Mouse (Mus musculus) midbrain, embryonic 10.5 days (tissue): ENCODE measurements around the gene Cacna1c. TPM values are rescaled to one million over a fixed set of nuclear protein-coding genes. Genes with fewer than 3 reads are reported as not detected.

Experiments used
- DNase-seq: peaks from one replicate; pipeline ENCODE4 v3.0.0-alpha.2; 2017; ENCODE audit warnings: low spot score
- H3K27ac ChIP-seq: fragments of 300-500 bp; sonication (generic); replicated peaks from 2 replicates; pipeline ENCODE4 v1.5.1; 2016; ENCODE audit warnings: mild to moderate bottlenecking
- H3K27me3 ChIP-seq: fragments of 300-500 bp; sonication (generic); 2 replicates; pipeline ENCODE4 v1.6.1; 2016; ENCODE audit warnings: low read depth, mild to moderate bottlenecking; ENCODE audit not compliant: poor library complexity, severe bottlenecking
- H3K36me3 ChIP-seq: fragments of 300-500 bp; sonication (generic); 2 replicates; pipeline ENCODE4 v1.6.1; 2016; ENCODE audit warnings: mild to moderate bottlenecking, moderate library complexity
- H3K4me1 ChIP-seq: fragments of 300-500 bp; sonication (generic); 2 replicates; pipeline ENCODE4 v1.6.1; 2016
- H3K4me3 ChIP-seq: fragments of 300-500 bp; sonication (generic); 2 replicates; pipeline ENCODE4 v1.5.1; 2016; ENCODE audit warnings: mild to moderate bottlenecking, moderate library complexity
- H3K9me3 ChIP-seq: fragments of 300-500 bp; sonication (generic); replicated peaks from 2 replicates; pipeline ENCODE4 v1.6.1; 2016; ENCODE audit warnings: mild to moderate bottlenecking
- WGBS: fragments of 180-500 bp; shearing (Covaris S2); methylation state at CpG from one replicate; pipeline ENCODE4 v1.1.7; 2016; 5-methylcytosine and 5-hydroxymethylcytosine counted together
- polyA plus RNA-seq: library from polyadenylated mRNA; unstranded; fragments of >200 nt; fragmentation: Nextera tagmentation; extraction: Ambion mirVana; gene quantifications from 2 replicates; pipeline ENCODE4 v1.2.1, GENCODE M21; 2016

Gene Cacna1c
- polyA plus RNA-seq, 1 experiment from 2014 or later, result 1.5 TPM

GRCm38 (mm10) chr6:119200362-119200761 lies 4.1 kb upstream of the Cacna1c start:
- H3K36me3 ChIP-seq, result peaks cover 47% of the 10 kb centered on the region
- WGBS, result 79% methylated on average over 5 of the region's 5 CpGs
- H3K27me3 ChIP-seq, result no peaks in the 10 kb centered on the region
- H3K4me3 ChIP-seq, result no peak overlapping the region
- DNase-seq, result no peak
- peaks cover 28% of the 10 kb centered on the region for H3K4me1 ChIP-seq
- no peaks in the 10 kb centered on the region for H3K9me3 ChIP-seq
- no peak overlapping the region for H3K27ac ChIP-seq

DNA sequence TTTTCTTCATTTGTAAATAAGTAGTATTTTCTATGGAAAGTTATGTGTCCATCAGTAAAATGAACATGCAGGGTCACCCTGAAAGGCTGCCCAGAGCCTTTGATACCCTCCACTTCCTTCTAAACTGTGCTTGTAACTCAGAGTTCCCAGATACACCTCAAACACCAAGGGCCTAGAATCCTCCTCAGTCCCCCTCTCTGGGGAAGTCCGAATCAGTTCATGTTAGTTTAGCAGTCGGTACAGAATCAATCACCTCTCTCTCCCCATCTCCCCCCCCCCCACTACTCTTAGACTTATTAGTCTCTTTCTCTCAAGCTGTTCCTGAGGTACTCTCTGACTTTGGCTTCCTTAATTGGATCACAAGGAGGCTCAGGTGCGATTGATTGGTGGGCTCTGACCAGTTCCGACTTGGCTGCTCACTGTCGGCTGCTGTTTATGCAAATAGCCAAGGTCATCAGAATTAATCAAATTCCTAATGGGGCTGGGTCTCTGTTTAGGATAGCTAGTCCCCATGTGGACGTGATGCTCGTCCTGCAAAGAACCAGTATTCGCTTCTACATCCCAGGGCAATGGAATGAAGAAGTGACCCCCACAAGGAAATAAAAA lies 3.2 kb upstream of the Cacna1c start:
- H3K27ac ChIP-seq, result peak overlapping the region; percentile 72
- H3K4me1 ChIP-seq, result peaks cover 22% of the 10 kb centered on the region
- 48% methylated on average over 8 of the region's 8 CpGs for WGBS
- H3K4me3 ChIP-seq, result no peak overlapping the region
- H3K9me3 ChIP-seq, result no peaks in the 10 kb centered on the region
- H3K36me3 ChIP-seq, result peaks cover 41% of the 10 kb centered on the region
- H3K27me3 ChIP-seq, result no peaks in the 10 kb centered on the region
- no peak for DNase-seq

GRCm38 (mm10) chr6:119198534-119199273 lies 2.5 kb upstream of the Cacna1c start:
- Histone ChIP-seq H3K36me3 (peaks cover 41% of the 10 kb centered on the region), H3K4me1 (peaks cover 22% of the 10 kb centered on the region), H3K27ac (peak overlapping the region; percentile 72), H3K9me3 (no peaks in the 10 kb centered on the region), H3K27me3 (no peaks in the 10 kb centered on the region), H3K4me3 (no peak overlapping the region)
- DNase-seq, result no peak
- WGBS, result 53% methylated on average over 15 of the region's 15 CpGs

GRCm38 (mm10) chr6:119194601-119195000 lies 1.6 kb downstream of the Cacna1c start:
- no peaks in the 10 kb centered on the region for H3K9me3 ChIP-seq
- H3K4me1 ChIP-seq, result peaks cover 19% of the 10 kb centered on the region
- H3K27ac ChIP-seq, result no peak overlapping the region
- WGBS, result 85% methylated on average over 7 of the region's 7 CpGs
- no peak for DNase-seq
- H3K4me3 ChIP-seq, result no peak overlapping the region
- peaks cover 56% of the 10 kb centered on the region for H3K36me3 ChIP-seq
- no peaks in the 10 kb centered on the region for H3K27me3 ChIP-seq

DNA sequence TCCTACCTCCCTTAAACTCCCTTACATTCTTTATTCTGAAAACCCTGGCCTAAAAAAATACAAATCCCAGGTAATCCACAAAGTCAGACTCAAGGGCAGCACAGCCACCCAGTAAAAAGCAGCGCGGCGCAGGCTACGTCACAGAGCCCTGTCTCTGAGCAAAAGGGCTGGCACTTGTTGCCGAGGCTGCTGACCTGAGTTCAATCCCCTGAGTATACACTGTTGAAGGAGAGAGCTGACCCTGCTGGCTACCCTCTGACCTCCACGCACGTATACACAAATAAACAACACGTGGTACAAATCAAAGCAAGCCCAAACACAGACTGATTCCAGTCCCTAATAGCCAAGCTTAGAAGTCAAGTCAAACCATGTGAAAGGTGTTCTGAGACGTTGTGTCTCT lies 2.1 kb downstream of the Cacna1c start:
- Histone ChIP-seq H3K27me3 (no peaks in the 10 kb centered on the region), H3K36me3 (peaks cover 61% of the 10 kb centered on the region), H3K4me1 (peaks cover 15% of the 10 kb centered on the region), H3K9me3 (no peaks in the 10 kb centered on the region), H3K4me3 (no peak overlapping the region), H3K27ac (no peak overlapping the region)
- DNase-seq, result no peak
- whole genome bisulfite sequencing, result 76% methylated on average over 9 of the region's 9 CpGs

GRCm38 (mm10) chr6:119193571-119194154 lies 2.6 kb downstream of the Cacna1c start:
- 83% methylated on average over 15 of the region's 15 CpGs for WGBS
- Histone ChIP-seq H3K27me3 (no peaks in the 10 kb centered on the region), H3K4me1 (peaks cover 10% of the 10 kb centered on the region), H3K4me3 (no peak overlapping the region), H3K9me3 (no peaks in the 10 kb centered on the region), H3K27ac (no peak overlapping the region), H3K36me3 (peaks cover 65% of the 10 kb centered on the region)
- no peak for DNase-seq

DNA sequence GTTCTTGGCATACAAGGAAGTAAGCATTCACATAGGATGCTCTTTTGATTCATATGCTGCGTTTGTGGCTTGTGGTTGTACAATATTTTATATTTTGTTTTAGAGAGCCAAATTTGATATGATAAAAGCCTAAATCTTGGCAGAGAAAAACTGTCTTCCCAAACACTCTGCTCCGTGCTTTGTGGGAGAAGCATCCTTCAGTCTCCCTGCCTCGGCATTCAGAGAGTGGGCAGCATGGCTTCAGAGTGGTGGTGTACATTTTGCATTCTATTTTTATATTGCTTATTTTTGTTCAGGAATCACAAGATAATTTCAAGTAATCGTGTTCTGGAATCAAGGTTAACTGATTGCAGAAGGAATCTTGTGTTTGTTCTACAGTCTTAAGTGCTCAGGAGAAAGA lies 4.7 kb downstream of the Cacna1c start:
- no peak for DNase-seq
- 94% methylated on average over 4 of the region's 4 CpGs for WGBS
- Histone ChIP-seq H3K36me3 (peaks cover 78% of the 10 kb centered on the region), H3K9me3 (no peaks in the 10 kb centered on the region), H3K4me3 (no peak overlapping the region), H3K27ac (no peak overlapping the region), H3K4me1 (no peaks in the 10 kb centered on the region), H3K27me3 (no peaks in the 10 kb centered on the region)

GRCm38 (mm10) chr6:119187631-119188030 lies 8.6 kb downstream of the Cacna1c start:
- Histone ChIP-seq H3K36me3 (peaks cover 71% of the 10 kb centered on the region), H3K9me3 (no peaks in the 10 kb centered on the region)
- 89% methylated on average over 6 of the region's 6 CpGs for WGBS

GRCm38 (mm10) chr6:119186658-119187057 lies 9.6 kb downstream of the Cacna1c start:
- WGBS, result 59% methylated on average over 8 of the region's 8 CpGs
- no peaks in the 10 kb centered on the region for H3K9me3 ChIP-seq

More at GRCm38 (mm10) chr6:119187631-119188030, 8.6 kb downstream of the Cacna1c start:
- no peak for DNase-seq
- no peaks in the 10 kb centered on the region for H3K27me3 ChIP-seq
- H3K4me3 ChIP-seq, result no peak overlapping the region
- H3K4me1 ChIP-seq, result peaks cover 11% of the 10 kb centered on the region
- H3K27ac ChIP-seq, result no peak overlapping the region

DNA sequence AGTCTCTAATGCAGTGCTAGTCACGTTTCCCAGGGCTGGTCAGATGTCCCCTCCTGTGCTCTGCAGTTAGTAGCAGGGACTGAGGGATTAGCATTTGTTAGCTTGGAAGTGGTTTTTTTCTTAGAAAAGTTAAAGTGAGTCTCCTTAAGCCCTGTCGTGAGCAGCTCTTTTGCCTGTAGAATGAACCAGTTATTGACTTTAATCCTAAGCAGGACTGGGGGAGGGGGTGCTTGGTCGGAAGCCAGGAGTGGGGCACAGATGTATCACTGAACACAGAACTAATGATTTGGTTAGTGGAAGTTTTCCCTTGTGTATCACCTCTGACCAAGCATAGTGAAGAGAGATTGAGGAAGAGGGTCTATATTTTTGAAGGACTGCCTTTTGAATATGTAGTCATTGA lies 12.4 kb downstream of the Cacna1c start:
- 34% methylated on average over 3 of the region's 3 CpGs for WGBS
- Histone ChIP-seq H3K4me1 (peaks cover 20% of the 10 kb centered on the region), H3K27me3 (no peaks in the 10 kb centered on the region), H3K4me3 (no peak overlapping the region), H3K36me3 (peaks cover 36% of the 10 kb centered on the region), H3K27ac (no peak overlapping the region; the same call in 1 of the 2 replicates), H3K9me3 (no peaks in the 10 kb centered on the region)
- no peak for DNase-seq

More at GRCm38 (mm10) chr6:119186658-119187057, 9.6 kb downstream of the Cacna1c start:
- H3K27ac ChIP-seq, result no peak overlapping the region
- peaks cover 11% of the 10 kb centered on the region for H3K4me1 ChIP-seq
- peaks cover 61% of the 10 kb centered on the region for H3K36me3 ChIP-seq
- no peak overlapping the region for H3K4me3 ChIP-seq
- H3K27me3 ChIP-seq, result no peaks in the 10 kb centered on the region
- DNase-seq, result no peak

DNA sequence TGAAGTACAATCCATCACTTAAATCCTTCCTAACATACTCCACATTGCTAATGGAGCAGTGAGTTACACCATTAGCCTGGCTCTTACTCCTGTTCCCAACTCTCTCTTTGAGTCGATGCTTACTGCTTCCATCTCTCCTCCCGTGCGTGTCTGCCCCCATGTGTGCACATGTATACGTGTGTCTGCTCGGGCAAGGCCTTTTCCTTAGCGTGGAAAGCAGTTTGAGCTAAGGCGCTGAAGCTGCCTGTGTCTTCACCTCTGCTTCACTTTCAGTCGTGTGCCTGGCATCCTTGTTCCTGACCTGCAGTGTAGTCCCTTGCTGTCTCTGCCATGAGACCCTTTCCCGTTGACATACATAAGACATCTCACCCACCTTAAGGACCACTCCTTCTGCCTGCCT lies 14.0 kb downstream of the Cacna1c start:
- no peaks in the 10 kb centered on the region for H3K27me3 ChIP-seq
- WGBS, result 91% methylated on average over 9 of the region's 9 CpGs

GRCm38 (mm10) chr6:119180188-119180587 lies 16.0 kb downstream of the Cacna1c start:
- Histone ChIP-seq H3K27ac (no peak overlapping the region), H3K4me3 (no peak overlapping the region), H3K27me3 (no peaks in the 10 kb centered on the region), H3K4me1 (peaks cover 49% of the 10 kb centered on the region), H3K36me3 (peaks cover 17% of the 10 kb centered on the region), H3K9me3 (no peaks in the 10 kb centered on the region)
- DNase-seq, result no peak
- 92% methylated on average over 2 of the region's 2 CpGs for WGBS

More for the DNA sequence above, 14.0 kb downstream of the Cacna1c start:
- no peaks in the 10 kb centered on the region for H3K9me3 ChIP-seq
- H3K27ac ChIP-seq, result no peak overlapping the region
- no peak overlapping the region for H3K4me3 ChIP-seq
- DNase-seq, result no peak
- H3K4me1 ChIP-seq, result peaks cover 31% of the 10 kb centered on the region
- H3K36me3 ChIP-seq, result peaks cover 28% of the 10 kb centered on the region

- Histone ChIP-seq H3K36me3 (peaks cover 3% of the 10 kb centered on the region; the same call in 1 of the 2 replicates), H3K27me3 (no peaks in the 10 kb centered on the region), H3K9me3 (no peaks in the 10 kb centered on the region), H3K4me3 (peak overlapping the region; percentile 90), H3K27ac (peak overlapping the region; percentile 69), H3K4me1 (peaks cover 44% of the 10 kb centered on the region)
- no peak for DNase-seq
- 61% methylated on average over 8 of the region's 8 CpGs for WGBS
These were observed 19.1 kb downstream of the Cacna1c start for GRCm38 (mm10) chr6:119177101-119177500.
